Mouse (Mus musculus): ENCODE results near the gene Sobp. TPM values are rescaled to one million over a fixed set of nuclear protein-coding genes. Genes with fewer than 3 reads are reported as not detected.

The Sobp gene
- polyA plus RNA-seq, 2 experiments: 0.01 TPM; not detected in 1

DNA sequence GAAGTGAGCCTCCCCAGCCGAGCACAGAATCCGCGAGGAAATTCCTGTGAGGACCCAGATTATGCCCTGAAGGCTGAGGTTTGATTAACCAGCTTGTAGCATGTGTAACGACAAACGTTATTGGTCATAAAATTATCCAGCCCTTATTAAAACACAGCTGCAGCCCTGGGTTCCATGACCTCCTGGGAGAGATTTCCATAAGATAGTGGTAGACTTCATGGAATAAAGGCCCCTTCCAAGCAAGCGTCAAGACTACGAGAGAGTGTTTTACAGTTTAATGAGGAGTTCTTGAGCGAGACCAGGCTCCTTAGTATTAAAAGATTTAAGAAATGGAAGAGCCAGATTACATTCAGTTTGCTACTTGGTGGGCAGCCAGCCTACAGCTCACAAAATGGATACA lies 76.6 kb downstream of the Sobp start:
- H3K9me3 ChIP-seq (ENCODE audit: control insufficient read depth, low read length): no peaks in the 10 kb centered on the region
- no peaks in the 10 kb centered on the region for H3K4me1 ChIP-seq (replicated peaks; ENCODE audit: control insufficient read depth in 2 of 2, insufficient read depth in 2 of 2, low read length in 1 of 2)
- H3K36me3 ChIP-seq (replicated peaks; ENCODE audit: control insufficient read depth, insufficient read depth, low read depth): no peaks in the 10 kb centered on the region
- TF ChIP-seq EP300 (IDR thresholded peaks at IDR 0.05; ENCODE audit: low read depth) (no peak), CTCF (IDR thresholded peaks at IDR 0.05; ENCODE audit: low read depth) (no peak)
- 68% methylated on average over 8 of the region's 8 CpGs for WGBS (ENCODE audit: insufficient replicate concordance)
- no peak overlapping the region for H3K4me2 ChIP-seq (ENCODE audit: low read depth)
- no peak overlapping the region for H3K4me3 ChIP-seq (ENCODE audit: insufficient read depth in 1 of 2, low read depth in 2 of 2, low read length in 2 of 2)
- no peak overlapping the region for H3K9ac ChIP-seq (replicated peaks)
- ATAC-seq (ENCODE audit: insufficient read depth): no peak
- H3K27ac ChIP-seq: no peak overlapping the region
- DNase-seq (ENCODE audit: low read depth in 3 of 3, low spot score in 3 of 3): no peak
- H3K27me3 ChIP-seq (ENCODE audit: control insufficient read depth, insufficient read depth, low read length): no peaks in the 10 kb centered on the region

DNA sequence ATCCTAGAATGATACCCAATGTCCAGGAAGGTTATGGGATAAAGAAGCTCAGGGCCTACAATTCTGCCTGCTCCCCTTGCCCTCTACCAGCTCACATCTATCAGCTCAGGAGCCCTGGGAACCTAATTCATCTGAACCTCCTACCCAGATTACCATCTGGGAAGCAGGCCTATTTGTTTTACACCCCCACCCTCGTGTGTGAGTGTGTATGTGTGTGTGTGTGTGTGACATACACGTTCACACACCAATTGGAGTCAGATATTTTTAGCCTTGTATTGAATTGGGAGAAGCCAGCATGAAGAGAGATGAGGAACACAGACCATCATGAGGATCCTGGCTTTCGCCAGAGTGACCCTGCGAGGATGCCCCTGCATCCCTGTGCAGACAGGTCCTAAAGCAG lies 77.7 kb downstream of the Sobp start:
- DNase-seq (ENCODE audit: low read depth in 3 of 3, low spot score in 3 of 3) (no peak), ATAC-seq (ENCODE audit: insufficient read depth) (no peak)
- no peaks in the 10 kb centered on the region for H3K36me3 ChIP-seq (replicated peaks; ENCODE audit: control insufficient read depth, insufficient read depth, low read depth)
- WGBS (ENCODE audit: insufficient replicate concordance): 50% methylated on average over 4 of the region's 4 CpGs
- no peaks in the 10 kb centered on the region for H3K4me1 ChIP-seq (replicated peaks; ENCODE audit: control insufficient read depth in 2 of 2, insufficient read depth in 2 of 2, low read length in 1 of 2)
- TF ChIP-seq EP300 (IDR thresholded peaks at IDR 0.05; ENCODE audit: low read depth) (no peak), CTCF (IDR thresholded peaks at IDR 0.05; ENCODE audit: low read depth) (no peak)
- H3K27ac ChIP-seq: no peak overlapping the region
- no peak overlapping the region for H3K4me2 ChIP-seq (ENCODE audit: low read depth)
- H3K4me3 ChIP-seq (ENCODE audit: insufficient read depth in 1 of 2, low read depth in 2 of 2, low read length in 2 of 2): no peak overlapping the region
- no peaks in the 10 kb centered on the region for H3K27me3 ChIP-seq (ENCODE audit: control insufficient read depth, insufficient read depth, low read length)
- no peaks in the 10 kb centered on the region for H3K9me3 ChIP-seq (ENCODE audit: control insufficient read depth, low read length)
- no peak overlapping the region for H3K9ac ChIP-seq (replicated peaks)

DNA sequence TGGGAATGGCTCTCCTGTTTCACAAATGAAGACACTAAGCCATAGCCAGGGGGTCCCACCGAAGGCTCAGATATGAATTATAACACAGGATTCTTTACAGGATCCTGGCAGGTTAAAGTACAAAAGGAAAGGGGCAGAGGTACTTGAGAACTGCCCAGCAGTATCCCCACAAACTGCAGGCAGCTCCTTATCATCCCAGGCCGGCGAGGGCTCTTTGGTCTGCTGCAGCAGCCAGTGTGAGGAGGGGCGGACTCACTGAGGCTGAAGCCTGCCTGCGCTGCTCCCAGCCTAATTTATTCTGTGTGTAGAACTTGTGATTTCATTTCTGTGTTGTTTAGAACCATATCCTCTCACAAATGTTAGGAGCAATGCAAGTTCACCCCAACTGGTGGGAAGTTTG lies 79.8 kb downstream of the Sobp start:
- H3K27ac ChIP-seq: no peak overlapping the region
- no peaks in the 10 kb centered on the region for H3K27me3 ChIP-seq (ENCODE audit: control insufficient read depth, insufficient read depth, low read length)
- H3K9me3 ChIP-seq (ENCODE audit: control insufficient read depth, low read length): no peaks in the 10 kb centered on the region
- H3K4me3 ChIP-seq (ENCODE audit: insufficient read depth in 1 of 2, low read depth in 2 of 2, low read length in 2 of 2): no peak overlapping the region
- ATAC-seq (ENCODE audit: insufficient read depth) (no peak), DNase-seq (ENCODE audit: low read depth in 3 of 3, low spot score in 3 of 3) (no peak)
- H3K4me1 ChIP-seq (replicated peaks; ENCODE audit: control insufficient read depth in 2 of 2, insufficient read depth in 2 of 2, low read length in 1 of 2): no peaks in the 10 kb centered on the region
- no peak overlapping the region for H3K4me2 ChIP-seq (ENCODE audit: low read depth)
- WGBS (ENCODE audit: insufficient replicate concordance): 39% methylated on average over 5 of the region's 5 CpGs
- no peak for TF ChIP-seq CTCF (IDR thresholded peaks at IDR 0.05; ENCODE audit: low read depth)
- TF ChIP-seq EP300 (IDR thresholded peaks at IDR 0.05; ENCODE audit: low read depth): no peak
- no peaks in the 10 kb centered on the region for H3K36me3 ChIP-seq (replicated peaks; ENCODE audit: control insufficient read depth, insufficient read depth, low read depth)
- H3K9ac ChIP-seq (replicated peaks): no peak overlapping the region

DNA sequence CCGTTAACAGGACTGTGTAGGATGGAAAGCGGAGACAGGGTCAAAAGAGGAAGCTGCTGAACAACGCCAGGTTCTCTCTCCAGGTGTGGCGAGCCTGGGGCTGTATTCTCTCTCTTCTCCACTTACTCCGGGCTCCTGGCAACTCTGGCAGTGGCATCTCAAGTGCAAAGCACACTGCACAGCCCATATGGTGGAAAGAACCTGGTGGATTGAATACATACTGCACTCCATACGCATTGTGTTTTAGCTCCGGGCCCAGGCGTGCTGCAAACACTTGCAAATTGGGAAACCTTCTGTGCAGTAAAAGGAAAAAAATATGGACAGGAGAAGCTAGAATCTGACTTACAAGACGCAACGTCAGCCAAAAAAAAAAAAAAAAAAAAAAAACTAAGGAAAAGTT lies 80.9 kb downstream of the Sobp start:
- DNase-seq (ENCODE audit: low read depth in 3 of 3, low spot score in 3 of 3) (no peak), ATAC-seq (ENCODE audit: insufficient read depth) (no peak)
- Histone ChIP-seq H3K27ac (no peak overlapping the region), H3K9me3 (ENCODE audit: control insufficient read depth, low read length) (no peaks in the 10 kb centered on the region), H3K36me3 (replicated peaks; ENCODE audit: control insufficient read depth, insufficient read depth, low read depth) (no peaks in the 10 kb centered on the region), H3K4me1 (replicated peaks; ENCODE audit: control insufficient read depth in 2 of 2, insufficient read depth in 2 of 2, low read length in 1 of 2) (no peaks in the 10 kb centered on the region), H3K9ac (replicated peaks) (no peak overlapping the region), H3K4me2 (ENCODE audit: low read depth) (no peak overlapping the region), H3K4me3 (ENCODE audit: insufficient read depth in 1 of 2, low read depth in 2 of 2, low read length in 2 of 2) (no peak overlapping the region), H3K27me3 (ENCODE audit: control insufficient read depth, insufficient read depth, low read length) (no peaks in the 10 kb centered on the region)
- TF ChIP-seq EP300 (IDR thresholded peaks at IDR 0.05; ENCODE audit: low read depth) (no peak), CTCF (IDR thresholded peaks at IDR 0.05; ENCODE audit: low read depth) (no peak)
- WGBS (ENCODE audit: insufficient replicate concordance): 57% methylated on average over 10 of the region's 10 CpGs

DNA sequence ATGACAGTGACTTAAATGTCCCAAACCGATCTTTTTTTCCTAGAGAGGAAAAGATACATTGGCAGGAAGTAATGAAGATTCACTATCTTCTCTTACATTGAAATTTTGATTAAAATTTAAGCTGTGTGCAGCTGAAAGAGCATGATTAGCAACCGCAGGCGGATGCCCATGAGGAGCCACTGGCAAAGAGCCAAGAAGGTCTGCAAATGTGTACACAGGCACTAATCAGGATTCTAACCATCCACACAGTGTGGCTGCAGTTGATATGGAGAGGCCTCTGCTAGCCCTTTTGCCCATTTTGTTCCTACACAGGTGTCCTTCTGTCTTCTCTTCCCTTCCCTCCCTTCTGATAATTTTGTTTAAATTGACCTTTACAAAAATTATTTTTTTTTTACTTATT lies 84.3 kb downstream of the Sobp start:
- no peak for DNase-seq (ENCODE audit: low read depth in 3 of 3, low spot score in 3 of 3)
- no peaks in the 10 kb centered on the region for H3K9me3 ChIP-seq (ENCODE audit: control insufficient read depth, low read length)
- WGBS (ENCODE audit: insufficient replicate concordance): 53% methylated on average over 3 of the region's 3 CpGs
- no peak for ATAC-seq (ENCODE audit: insufficient read depth)
- TF ChIP-seq CTCF (IDR thresholded peaks at IDR 0.05; ENCODE audit: low read depth): no peak
- no peaks in the 10 kb centered on the region for H3K4me1 ChIP-seq (replicated peaks; ENCODE audit: control insufficient read depth in 2 of 2, insufficient read depth in 2 of 2, low read length in 1 of 2)
- H3K27ac ChIP-seq: no peak overlapping the region
- H3K9ac ChIP-seq (replicated peaks): no peak overlapping the region
- no peaks in the 10 kb centered on the region for H3K27me3 ChIP-seq (ENCODE audit: control insufficient read depth, insufficient read depth, low read length)
- no peak overlapping the region for H3K4me3 ChIP-seq (ENCODE audit: insufficient read depth in 1 of 2, low read depth in 2 of 2, low read length in 2 of 2)
- no peaks in the 10 kb centered on the region for H3K36me3 ChIP-seq (replicated peaks; ENCODE audit: control insufficient read depth, insufficient read depth, low read depth)
- no peak overlapping the region for H3K4me2 ChIP-seq (ENCODE audit: low read depth)

DNA sequence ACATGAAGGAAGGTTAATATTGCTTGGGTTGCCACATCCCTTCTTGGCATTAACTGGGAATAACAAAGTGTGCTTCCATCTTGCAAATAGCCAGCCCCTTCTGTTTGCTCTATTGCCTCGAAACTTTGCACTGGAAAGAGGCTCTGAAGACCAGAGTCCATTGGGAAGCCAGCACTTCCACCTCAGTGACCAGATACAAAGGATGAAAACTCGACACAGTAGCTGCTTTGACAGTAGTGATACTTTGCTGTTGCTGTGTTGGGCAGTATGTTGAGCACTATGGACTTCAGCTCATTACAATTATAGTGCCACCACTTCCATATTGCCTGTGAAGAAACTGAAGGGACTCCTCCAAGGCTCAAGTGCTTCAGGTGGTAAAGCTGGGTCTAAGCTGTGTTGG lies 86.9 kb downstream of the Sobp start:
- no peak for ATAC-seq (ENCODE audit: insufficient read depth)
- 32% methylated on average over 2 of the region's 2 CpGs for WGBS (ENCODE audit: insufficient replicate concordance)

More for the DNA sequence above, 86.9 kb downstream of the Sobp start:
- TF ChIP-seq EP300 (IDR thresholded peaks at IDR 0.05; ENCODE audit: low read depth): no peak
- no peak overlapping the region for H3K27ac ChIP-seq
- H3K36me3 ChIP-seq (replicated peaks; ENCODE audit: control insufficient read depth, insufficient read depth, low read depth): no peaks in the 10 kb centered on the region
- no peak overlapping the region for H3K9ac ChIP-seq (replicated peaks)
- H3K4me1 ChIP-seq (replicated peaks; ENCODE audit: control insufficient read depth in 2 of 2, insufficient read depth in 2 of 2, low read length in 1 of 2): no peaks in the 10 kb centered on the region
- H3K4me3 ChIP-seq (ENCODE audit: insufficient read depth in 1 of 2, low read depth in 2 of 2, low read length in 2 of 2): no peak overlapping the region
- no peak overlapping the region for H3K4me2 ChIP-seq (ENCODE audit: low read depth)
- no peaks in the 10 kb centered on the region for H3K27me3 ChIP-seq (ENCODE audit: control insufficient read depth, insufficient read depth, low read length)
- DNase-seq (ENCODE audit: low read depth in 3 of 3, low spot score in 3 of 3): no peak
- no peaks in the 10 kb centered on the region for H3K9me3 ChIP-seq (ENCODE audit: control insufficient read depth, low read length)

All from liver, embryonic 14.5 days (tissue).